Mouse (Mus musculus) kidney, embryonic 14.5 days (tissue): ENCODE measurements at regions not wholly inside any gene's neighbourhood (a gene's known extent, or its start where the extent isn't known, plus 50 kb on each side); places are given as distances from the start of the nearest gene placed in this dataset.

ENCODE experiments used
- ATAC-seq: fragments of 200-750 bp; cut with Nextera tagmentation; 2 replicates; pipeline ENCODE4 v1.8.0; 2017; ENCODE audit warnings: moderate number of reproducible peaks, mild to moderate bottlenecking, moderate TSS enrichment, moderate library complexity; ENCODE audit not compliant: low FRiP score, low TSS enrichment
- H3K27ac ChIP-seq: fragments of 300-500 bp; sonication (generic); 2 replicates; pipeline ENCODE4 v1.5.1; 2014; ENCODE audit warnings: low read depth, mild to moderate bottlenecking, low read length, moderate library complexity, mixed read lengths
- H3K27me3 ChIP-seq: fragments of 300-500 bp; sonication (generic); 2 replicates; pipeline ENCODE4 v1.6.1; 2014; ENCODE audit warnings: mild to moderate bottlenecking, low read length; ENCODE audit not compliant: control insufficient read depth, insufficient read depth
- H3K36me3 ChIP-seq: fragments of 300-500 bp; sonication (generic); 2 replicates; pipeline ENCODE4 v1.6.1; 2014; ENCODE audit warnings: low read length, mixed read lengths; ENCODE audit not compliant: control insufficient read depth, insufficient read depth
- H3K4me1 ChIP-seq: fragments of 300-500 bp; sonication (generic); 2 replicates; pipeline ENCODE4 v1.6.1; 2014; ENCODE audit warnings: low read length, mixed read lengths; ENCODE audit not compliant: control insufficient read depth, insufficient read depth
- H3K4me2 ChIP-seq: fragments of 300-500 bp; sonication (generic); replicated peaks from 2 replicates; pipeline ENCODE4 v1.6.1; 2014; ENCODE audit warnings: low read depth, mild to moderate bottlenecking, low read length
- H3K4me3 ChIP-seq: fragments of 300-500 bp; sonication (generic); 2 replicates; pipeline ENCODE4 v1.5.1; 2014; ENCODE audit warnings: mild to moderate bottlenecking, low read length
- H3K9ac ChIP-seq: fragments of 300-500 bp; sonication (generic); 2 replicates; pipeline ENCODE4 v1.6.1; 2014; ENCODE audit warnings: low read depth, mild to moderate bottlenecking, low read length, moderate library complexity
- H3K9me3 ChIP-seq: fragments of 300-500 bp; sonication (generic); 2 replicates; pipeline ENCODE4 v1.6.1; 2016; ENCODE audit warnings: low read length; ENCODE audit not compliant: control insufficient read depth
- WGBS: fragments of 180-500 bp; shearing (Covaris S2); extraction: QIAGEN DNeasy Blood & Tissue Kit; methylation state at CpG from one replicate; pipeline ENCODE4 v1.1.7; 2014; 5-methylcytosine and 5-hydroxymethylcytosine counted together

DNA sequence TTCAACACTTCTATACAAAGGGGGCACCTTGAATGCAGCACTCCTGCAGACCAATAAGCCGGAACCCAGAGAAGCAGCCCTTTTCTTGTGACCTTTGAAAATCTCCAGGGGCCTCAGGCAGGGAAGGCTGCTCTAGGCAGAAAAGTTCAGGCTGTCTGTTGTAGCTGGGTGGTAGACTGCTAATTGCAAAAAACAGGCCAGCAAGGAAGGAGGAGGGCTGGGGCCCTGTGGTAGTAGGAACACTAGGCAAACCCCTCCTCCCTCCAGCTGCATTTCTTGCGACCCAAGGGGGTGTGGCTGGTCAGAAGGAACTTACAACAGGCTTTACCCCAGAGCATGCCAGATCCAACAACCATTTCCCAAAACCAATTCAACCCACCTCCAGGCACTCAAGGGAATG is 482.8 kb downstream of the Bnc2 start:
- Histone ChIP-seq H3K27ac (no peak overlapping the region), H3K36me3 (no peaks in the 10 kb centered on the region), H3K4me2 (no peak overlapping the region), H3K9me3 (no peaks in the 10 kb centered on the region), H3K27me3 (no peaks in the 10 kb centered on the region), H3K9ac (no peak overlapping the region), H3K4me3 (no peak overlapping the region), H3K4me1 (peaks cover 11% of the 10 kb centered on the region)
- ATAC-seq = no peak
- 41% methylated on average over 2 of the region's 2 CpGs for WGBS

DNA sequence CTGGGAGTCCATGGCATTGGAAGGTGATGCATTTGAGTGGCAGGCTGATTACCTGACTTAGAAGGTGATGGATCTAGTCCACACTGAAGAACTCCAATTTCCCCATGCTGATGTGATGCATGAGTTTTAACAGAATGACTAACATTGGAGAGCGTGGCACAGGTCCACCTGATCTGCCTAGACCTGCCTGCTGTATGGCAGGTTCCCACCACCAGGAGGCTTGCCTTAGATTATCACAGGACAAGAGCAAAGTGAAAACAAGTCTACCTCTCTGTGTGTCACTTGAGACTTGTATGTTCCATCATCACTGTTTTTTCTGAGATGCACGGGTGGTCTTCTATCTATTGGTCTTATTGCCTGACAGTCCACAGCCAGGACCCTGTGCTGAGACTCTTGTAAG is 478.3 kb downstream of the Bnc2 start:
- Histone ChIP-seq H3K4me2 (no peak overlapping the region), H3K4me1 (peaks cover 8% of the 10 kb centered on the region; the same call in 1 of the 2 replicates), H3K27me3 (no peaks in the 10 kb centered on the region), H3K9me3 (no peaks in the 10 kb centered on the region), H3K9ac (no peak overlapping the region), H3K36me3 (no peaks in the 10 kb centered on the region), H3K4me3 (no peak overlapping the region), H3K27ac (no peak overlapping the region)
- WGBS = 83% methylated on average over 2 of the region's 2 CpGs
- ATAC-seq = no peak

DNA sequence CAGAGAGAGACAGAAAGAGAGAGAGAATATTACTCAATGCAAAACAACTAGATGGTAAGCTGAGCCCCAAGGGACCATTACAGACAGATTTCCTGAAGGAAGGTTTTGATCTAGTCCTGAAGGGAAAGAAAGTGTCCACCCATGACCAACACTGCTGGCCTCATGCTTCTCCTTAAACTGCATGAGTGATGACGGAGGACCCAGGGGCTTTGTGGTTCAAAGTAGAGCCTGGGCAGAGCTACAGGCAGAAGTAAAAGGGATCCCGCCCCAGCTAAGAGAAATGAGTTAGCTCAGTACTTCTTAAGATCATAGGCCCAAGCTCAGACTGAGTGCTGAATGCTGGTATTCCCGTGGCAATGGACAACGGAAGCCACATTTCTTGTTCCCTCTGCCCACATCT is 476.9 kb downstream of the Bnc2 start:
- H3K9ac ChIP-seq = no peak overlapping the region
- ATAC-seq = no peak
- WGBS = 89% methylated on average over 4 of the region's 4 CpGs
- peaks cover 8% of the 10 kb centered on the region; the same call in 1 of the 2 replicates for H3K4me1 ChIP-seq
- no peak overlapping the region for H3K4me2 ChIP-seq
- no peaks in the 10 kb centered on the region for H3K9me3 ChIP-seq
- no peaks in the 10 kb centered on the region for H3K27me3 ChIP-seq
- H3K36me3 ChIP-seq = no peaks in the 10 kb centered on the region
- no peak overlapping the region for H3K4me3 ChIP-seq
- H3K27ac ChIP-seq = no peak overlapping the region

DNA sequence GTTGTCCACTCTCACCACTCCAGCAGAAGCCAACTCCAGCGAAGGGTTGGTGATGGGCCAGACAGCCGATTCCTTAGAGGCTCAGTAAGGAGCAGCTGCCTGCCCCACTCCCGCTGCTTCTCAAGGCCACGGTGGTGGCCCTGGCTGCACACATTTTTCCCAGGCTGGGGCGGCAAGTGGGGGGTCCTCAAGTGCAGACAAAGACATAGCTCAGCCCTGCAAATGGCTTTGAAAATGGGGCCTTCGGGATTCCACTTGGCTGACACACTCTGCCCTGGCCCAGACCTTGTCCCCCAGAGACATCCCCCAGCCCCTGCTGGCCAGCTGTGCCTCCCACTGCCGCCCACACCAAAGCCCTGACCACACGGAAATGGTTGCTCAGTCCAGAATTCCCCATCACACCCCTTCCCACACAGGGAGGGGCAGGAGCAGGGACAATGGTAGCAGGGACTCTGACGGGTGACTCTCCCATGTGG is 475.9 kb downstream of the Bnc2 start:
- no peak overlapping the region for H3K4me2 ChIP-seq
- no peak overlapping the region for H3K4me3 ChIP-seq
- ATAC-seq = peak; percentile 42
- H3K4me1 ChIP-seq = peaks cover 8% of the 10 kb centered on the region; the same call in 1 of the 2 replicates
- no peaks in the 10 kb centered on the region for H3K27me3 ChIP-seq
- 29% methylated on average over 9 of the region's 9 CpGs for WGBS
- H3K27ac ChIP-seq = no peak overlapping the region
- H3K9ac ChIP-seq = 0 out of 2 replicates have a peak overlapping the region, but pooled peaks have one; percentile 12
- no peaks in the 10 kb centered on the region for H3K36me3 ChIP-seq
- no peaks in the 10 kb centered on the region for H3K9me3 ChIP-seq

DNA sequence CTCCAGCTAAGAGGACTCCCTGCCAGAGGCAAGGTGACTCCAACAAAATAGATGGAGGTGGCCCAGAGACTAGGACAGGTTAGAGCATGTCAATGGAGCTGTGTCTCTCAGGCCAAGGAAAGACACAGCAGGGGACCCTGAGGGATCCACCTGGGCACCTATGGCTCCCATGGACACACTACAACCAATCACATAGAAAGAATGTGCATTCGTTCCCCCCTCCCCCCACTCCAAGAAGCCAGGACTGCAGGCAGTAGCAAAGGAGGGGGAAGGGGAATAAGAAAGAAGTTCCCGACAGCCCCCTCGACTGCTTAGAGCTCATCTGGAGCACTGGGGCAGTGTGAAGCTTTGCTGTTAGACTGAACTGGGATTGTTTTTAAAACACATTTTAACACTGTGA is 474.1 kb downstream of the Bnc2 start:
- H3K4me2 ChIP-seq = no peak overlapping the region
- no peak for ATAC-seq
- 57% methylated on average over 3 of the region's 3 CpGs for WGBS
- H3K27me3 ChIP-seq = no peaks in the 10 kb centered on the region
- no peaks in the 10 kb centered on the region for H3K36me3 ChIP-seq
- no peak overlapping the region for H3K27ac ChIP-seq
- H3K4me1 ChIP-seq = peaks cover 8% of the 10 kb centered on the region; the same call in 1 of the 2 replicates
- H3K4me3 ChIP-seq = no peak overlapping the region
- no peaks in the 10 kb centered on the region for H3K9me3 ChIP-seq
- H3K9ac ChIP-seq = no peak overlapping the region

DNA sequence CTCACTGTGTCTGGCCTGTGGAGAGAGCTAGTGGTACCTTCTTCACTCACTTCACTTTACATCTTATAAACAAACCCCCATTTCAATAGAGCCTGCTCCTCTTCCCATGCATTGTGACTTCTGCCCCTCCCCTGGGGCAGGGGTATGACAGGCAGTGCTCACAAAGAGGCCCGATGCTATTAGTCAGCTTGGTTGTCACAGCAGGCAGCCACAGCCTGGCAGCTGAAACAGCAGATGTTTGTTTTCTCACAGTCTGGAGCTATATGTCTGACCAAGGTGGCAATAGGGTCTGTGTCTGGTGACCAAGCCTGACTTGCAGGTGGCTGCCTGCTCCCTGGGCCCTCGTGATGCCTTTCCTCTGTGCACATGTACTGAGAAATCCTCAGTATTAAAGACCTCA is 472.8 kb downstream of the Bnc2 start:
- Histone ChIP-seq H3K4me3 (no peak overlapping the region), H3K4me1 (peaks cover 8% of the 10 kb centered on the region; the same call in 1 of the 2 replicates), H3K4me2 (no peak overlapping the region), H3K9me3 (no peaks in the 10 kb centered on the region), H3K27me3 (no peaks in the 10 kb centered on the region), H3K36me3 (no peaks in the 10 kb centered on the region), H3K9ac (no peak overlapping the region), H3K27ac (no peak overlapping the region)
- WGBS = 14% methylated on average over 2 of the region's 2 CpGs
- ATAC-seq = no peak

DNA sequence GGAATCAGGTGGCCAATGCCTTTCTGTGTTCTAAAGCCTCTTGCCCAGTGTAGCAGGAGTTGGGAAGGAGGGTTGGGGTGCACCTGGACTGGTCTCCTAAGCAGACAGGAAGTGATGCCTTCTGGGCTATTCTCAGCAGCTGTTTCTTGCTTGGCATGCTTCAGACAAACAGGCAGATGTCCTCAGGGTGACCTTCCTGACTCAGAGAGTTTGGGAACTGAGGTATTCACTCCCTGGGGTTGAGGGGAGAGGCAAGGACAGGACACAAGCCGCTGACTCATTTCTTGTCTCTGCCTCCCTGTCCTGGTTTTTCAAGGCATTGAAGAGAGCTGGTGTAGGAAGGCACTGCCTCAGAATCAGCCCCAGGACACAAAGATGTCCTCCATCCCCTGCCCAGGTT is 471.4 kb downstream of the Bnc2 start:
- Histone ChIP-seq H3K4me3 (no peak overlapping the region), H3K9me3 (no peaks in the 10 kb centered on the region), H3K36me3 (no peaks in the 10 kb centered on the region), H3K9ac (no peak overlapping the region), H3K4me2 (no peak overlapping the region), H3K27ac (no peak overlapping the region), H3K4me1 (peaks cover 8% of the 10 kb centered on the region; the same call in 1 of the 2 replicates), H3K27me3 (no peaks in the 10 kb centered on the region)
- WGBS = 54% methylated on average over 1 of the region's 1 CpGs
- no peak for ATAC-seq

DNA sequence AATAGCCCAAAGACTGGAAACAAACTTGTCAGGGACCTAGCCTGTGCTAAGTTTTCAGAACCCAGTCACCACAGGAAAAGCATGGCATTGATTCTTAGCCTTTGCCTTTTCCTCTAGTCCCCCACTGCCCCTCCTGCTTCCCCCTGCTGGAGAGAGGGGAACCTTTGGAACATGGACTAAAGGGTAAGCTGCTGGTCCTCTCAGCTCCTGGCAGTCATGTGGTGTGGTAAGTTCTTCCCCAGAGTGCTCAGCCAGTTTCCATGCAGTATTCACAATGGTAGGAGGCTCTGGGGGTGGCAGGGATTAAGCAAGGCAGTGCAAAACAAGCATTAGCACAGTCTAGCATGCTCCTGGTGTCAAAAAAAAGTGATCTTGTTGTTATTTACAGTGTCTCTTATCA is 470.3 kb downstream of the Bnc2 start:
- no peak for ATAC-seq
- Histone ChIP-seq H3K36me3 (no peaks in the 10 kb centered on the region), H3K9ac (no peak overlapping the region), H3K4me3 (no peak overlapping the region), H3K27ac (no peak overlapping the region), H3K9me3 (no peaks in the 10 kb centered on the region), H3K4me2 (no peak overlapping the region), H3K27me3 (no peaks in the 10 kb centered on the region), H3K4me1 (no peaks in the 10 kb centered on the region)

DNA sequence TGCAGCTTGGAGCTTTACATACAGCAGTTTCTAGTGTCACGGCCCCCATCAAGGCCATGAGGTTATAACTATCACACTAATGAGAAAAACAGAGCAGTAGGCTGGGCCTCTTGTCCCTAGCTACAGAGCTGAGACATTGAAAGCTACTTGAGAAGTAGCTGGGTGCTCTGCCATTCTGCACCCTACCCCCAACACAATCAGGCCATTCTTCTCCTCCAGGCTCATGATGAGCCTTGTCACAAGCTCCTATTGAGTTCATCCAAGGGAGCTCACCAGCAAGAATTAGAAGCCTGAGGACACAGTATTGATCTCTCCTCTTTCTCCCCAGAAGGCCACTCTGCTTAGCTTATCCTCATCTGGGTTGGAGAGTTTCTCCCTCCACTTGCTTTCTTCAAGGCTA is 466.9 kb downstream of the Bnc2 start:
- H3K4me3 ChIP-seq = no peak overlapping the region
- no peak overlapping the region for H3K4me2 ChIP-seq
- no peak overlapping the region for H3K27ac ChIP-seq
- no peak overlapping the region for H3K9ac ChIP-seq
- no peaks in the 10 kb centered on the region for H3K9me3 ChIP-seq
- H3K27me3 ChIP-seq = no peaks in the 10 kb centered on the region
- ATAC-seq = no peak
- WGBS = 59% methylated on average over 1 of the region's 1 CpGs
- H3K4me1 ChIP-seq = no peaks in the 10 kb centered on the region
- no peaks in the 10 kb centered on the region for H3K36me3 ChIP-seq
